Mouse (Mus musculus) heart, embryonic 11.5 days (tissue): ENCODE measurements around the gene Cbln4. TPM values are rescaled to one million over a fixed set of nuclear protein-coding genes. Genes with fewer than 3 reads are reported as not detected.

Source experiments
- ATAC-seq: fragments of 200-750 bp; cut with Nextera tagmentation; replicated peaks from 2 replicates; pipeline ENCODE4 v1.8.0; 2017; ENCODE audit warnings: moderate library complexity; ENCODE audit not compliant: insufficient number of reproducible peaks, low FRiP score, low TSS enrichment
- H3K27ac ChIP-seq: fragments of 300-500 bp; sonication (generic); 2 replicates; pipeline ENCODE4 v1.5.1; 2014; ENCODE audit warnings: mild to moderate bottlenecking, low read depth, low read length
- H3K27me3 ChIP-seq: fragments of 300-500 bp; sonication (generic); 2 replicates; pipeline ENCODE4 v1.6.1; 2014; ENCODE audit warnings: mild to moderate bottlenecking, low read length, mixed read lengths; ENCODE audit not compliant: control insufficient read depth, insufficient read depth
- H3K36me3 ChIP-seq: fragments of 300-500 bp; sonication (generic); 2 replicates; pipeline ENCODE4 v1.6.1; 2014; ENCODE audit warnings: mild to moderate bottlenecking, low read length, moderate library complexity, mixed read lengths; ENCODE audit not compliant: control insufficient read depth, insufficient read depth
- H3K4me1 ChIP-seq: fragments of 300-500 bp; sonication (generic); 2 replicates; pipeline ENCODE4 v1.6.1; 2014; ENCODE audit warnings: low read length; ENCODE audit not compliant: control insufficient read depth, insufficient read depth
- H3K4me2 ChIP-seq: fragments of 300-500 bp; sonication (generic); 2 replicates; pipeline ENCODE4 v1.6.1; 2014; ENCODE audit warnings: mild to moderate bottlenecking, moderate library complexity
- H3K4me3 ChIP-seq: fragments of 300-500 bp; sonication (generic); 2 replicates; pipeline ENCODE4 v1.5.1; 2014; ENCODE audit warnings: low read depth, low read length
- H3K9ac ChIP-seq: fragments of 300-500 bp; sonication (generic); 2 replicates; pipeline ENCODE4 v1.6.1; 2014; ENCODE audit warnings: mild to moderate bottlenecking, low read depth, low read length, moderate library complexity
- H3K9me3 ChIP-seq: fragments of 300-500 bp; sonication (generic); replicated peaks from 2 replicates; pipeline ENCODE4 v1.6.1; 2016; ENCODE audit warnings: low read length; ENCODE audit not compliant: control insufficient read depth
- WGBS: fragments of 180-500 bp; shearing (Covaris S2); extraction: QIAGEN DNeasy Blood & Tissue Kit; methylation state at CpG from one replicate; pipeline ENCODE4 v1.1.7; 2014; ENCODE audit not compliant: insufficient replicate concordance; 5-methylcytosine and 5-hydroxymethylcytosine counted together
- polyA plus RNA-seq: library from polyadenylated mRNA; unstranded; fragments of >200 nt; fragmentation: Nextera tagmentation; extraction: Ambion mirVana; gene quantifications from 2 replicates; pipeline ENCODE4 v1.2.1, GENCODE M21; 2014

Gene Cbln4
- polyA plus RNA-seq, 1 experiment from 2014 or later, result 0.54 TPM

DNA sequence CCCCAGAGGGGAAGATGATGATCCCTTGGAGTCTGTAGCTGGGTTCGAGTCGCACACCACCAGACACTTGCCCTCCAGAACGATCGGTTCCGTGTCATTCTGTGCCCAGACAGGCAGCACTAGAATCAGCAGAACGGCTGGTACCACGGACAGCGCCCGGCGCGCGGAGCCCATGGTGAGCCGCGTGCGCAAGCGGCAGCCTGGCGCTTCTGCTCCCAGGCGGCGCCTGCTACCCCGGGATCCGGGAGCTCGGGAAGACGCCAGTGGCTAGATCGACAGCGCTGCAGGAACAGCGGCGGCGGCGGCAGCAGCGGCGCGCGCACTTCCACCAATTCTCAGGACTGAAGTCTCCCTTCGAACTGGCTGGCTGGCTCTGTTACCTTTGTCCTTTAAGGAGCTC lies 1.1 kb downstream of the Cbln4 start:
- no peaks in the 10 kb centered on the region for H3K9me3 ChIP-seq
- no peaks in the 10 kb centered on the region for H3K36me3 ChIP-seq
- H3K9ac ChIP-seq, result no peak overlapping the region
- ATAC-seq, result no peak
- peaks cover 10% of the 10 kb centered on the region; the same call in 1 of the 2 replicates for H3K4me1 ChIP-seq
- H3K27me3 ChIP-seq, result peaks cover 37% of the 10 kb centered on the region
- H3K27ac ChIP-seq, result no peak overlapping the region
- H3K4me2 ChIP-seq, result peak overlapping the region; percentile 83
- peak overlapping the region; percentile 39 for H3K4me3 ChIP-seq
- WGBS, result under 1% methylated on average over 34 of the region's 34 CpGs

DNA sequence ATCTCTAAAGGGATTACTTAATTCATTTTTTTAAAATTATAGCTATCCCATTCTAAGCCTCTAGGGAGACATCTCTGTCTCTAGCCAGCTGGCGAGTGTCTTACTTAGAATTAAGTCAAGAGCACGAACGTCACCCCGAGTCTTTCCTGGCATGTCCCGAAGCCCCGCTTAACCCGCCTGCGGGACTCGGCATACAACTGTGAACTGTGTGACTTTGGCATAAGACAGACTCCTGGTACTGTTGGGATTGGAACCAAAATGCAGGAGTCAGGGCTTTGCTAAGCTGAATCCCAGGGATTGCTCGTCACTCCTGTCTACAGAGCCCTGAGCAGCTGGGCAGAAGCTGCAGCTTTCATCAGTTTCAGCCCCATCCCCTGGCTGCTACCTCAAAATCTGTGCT lies 2.4 kb downstream of the Cbln4 start:
- no peaks in the 10 kb centered on the region for H3K9me3 ChIP-seq
- no peak for ATAC-seq
- peaks cover 8% of the 10 kb centered on the region; the same call in 1 of the 2 replicates for H3K4me1 ChIP-seq
- H3K36me3 ChIP-seq, result no peaks in the 10 kb centered on the region
- no peak overlapping the region for H3K4me3 ChIP-seq
- no peak overlapping the region for H3K4me2 ChIP-seq
- no peak overlapping the region for H3K27ac ChIP-seq
- 59% methylated on average over 10 of the region's 10 CpGs for WGBS
- peaks cover 37% of the 10 kb centered on the region for H3K27me3 ChIP-seq
- H3K9ac ChIP-seq, result no peak overlapping the region

DNA sequence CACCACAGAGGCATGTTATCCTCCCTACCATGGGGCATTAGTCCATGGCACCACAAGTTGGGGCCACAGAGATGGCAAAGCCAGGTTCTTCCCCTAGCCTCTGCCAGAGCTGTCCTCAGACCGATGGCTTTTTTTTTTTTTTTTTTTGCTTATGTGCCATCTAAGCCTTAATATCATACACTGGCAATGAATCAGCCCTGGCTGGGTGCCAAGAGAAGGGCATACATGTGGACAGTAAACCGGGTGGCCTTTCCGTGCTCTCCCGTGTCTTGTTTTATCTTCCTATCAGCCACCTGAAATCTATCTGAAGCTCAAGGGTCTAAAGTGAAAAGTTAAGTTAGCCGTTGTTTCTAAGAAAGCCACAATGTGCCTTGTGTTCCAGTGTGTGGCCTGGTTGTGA lies 3.7 kb downstream of the Cbln4 start:
- WGBS, result 85% methylated on average over 5 of the region's 5 CpGs
- Histone ChIP-seq H3K27ac (no peak overlapping the region), H3K4me3 (no peak overlapping the region), H3K9ac (no peak overlapping the region), H3K36me3 (no peaks in the 10 kb centered on the region), H3K9me3 (no peaks in the 10 kb centered on the region), H3K4me1 (peaks cover 6% of the 10 kb centered on the region; the same call in 1 of the 2 replicates), H3K27me3 (peaks cover 37% of the 10 kb centered on the region), H3K4me2 (no peak overlapping the region)
- no peak for ATAC-seq

DNA sequence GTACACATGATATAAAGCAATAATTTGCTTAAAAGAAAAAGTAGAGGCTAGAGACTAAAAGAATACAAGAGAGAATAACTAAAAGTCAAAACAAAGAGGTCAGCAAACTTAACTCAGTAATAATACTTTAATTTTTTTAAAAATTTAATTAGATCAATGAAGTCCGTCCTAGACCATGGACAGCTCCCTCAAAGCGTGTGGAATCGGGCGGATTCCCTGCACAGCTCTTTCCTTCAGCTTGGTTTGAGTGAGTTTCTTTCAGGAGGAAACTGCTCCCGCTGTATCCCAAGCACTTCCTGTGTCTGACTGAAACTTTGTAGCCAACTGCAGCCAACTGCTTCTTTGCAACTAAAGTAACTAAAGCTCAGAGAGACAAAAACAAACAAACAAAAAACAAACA lies 9.0 kb downstream of the Cbln4 start:
- Histone ChIP-seq H3K9me3 (no peaks in the 10 kb centered on the region), H3K27me3 (no peaks in the 10 kb centered on the region; the same call in 1 of the 2 replicates), H3K4me3 (no peak overlapping the region), H3K27ac (no peak overlapping the region), H3K9ac (no peak overlapping the region), H3K36me3 (no peaks in the 10 kb centered on the region), H3K4me2 (no peak overlapping the region), H3K4me1 (no peaks in the 10 kb centered on the region)
- no peak for ATAC-seq
- WGBS, result 22% methylated on average over 5 of the region's 5 CpGs

DNA sequence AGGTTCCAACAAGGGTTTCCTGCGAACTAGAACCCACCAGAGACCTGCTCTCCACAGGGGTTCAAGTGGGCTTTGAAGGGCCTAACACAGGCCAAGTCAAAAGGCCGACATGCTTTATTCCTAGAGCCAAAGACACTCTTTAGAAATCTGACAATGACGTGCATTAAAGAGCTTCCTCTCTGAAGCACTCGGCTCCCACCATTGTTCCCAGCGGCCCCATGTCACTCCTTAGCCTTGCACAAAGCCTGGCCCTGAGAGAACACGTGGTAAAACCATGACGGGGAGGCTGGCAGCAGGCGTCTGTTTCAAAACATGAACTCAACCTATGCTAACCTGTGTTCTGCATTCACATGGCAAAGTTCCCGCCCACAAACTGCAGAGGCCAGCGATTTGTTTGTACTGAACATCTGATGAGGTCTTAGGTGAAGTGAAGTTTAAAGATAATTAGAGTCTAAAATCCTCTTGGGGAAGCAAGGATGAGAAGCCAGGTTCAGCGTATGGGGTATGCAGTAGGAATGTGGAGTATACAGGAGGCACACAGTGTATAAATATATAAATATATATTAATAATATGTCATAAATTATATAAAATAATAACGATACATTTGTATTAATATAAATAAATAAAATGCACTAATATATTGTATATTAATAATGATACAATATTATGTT lies 17.7 kb downstream of the Cbln4 start:
- no peak overlapping the region for H3K4me2 ChIP-seq
- H3K27ac ChIP-seq, result no peak overlapping the region
- no peak overlapping the region for H3K9ac ChIP-seq
- H3K4me3 ChIP-seq, result no peak overlapping the region
- no peak for ATAC-seq
- 73% methylated on average over 12 of the region's 12 CpGs for WGBS
- H3K9me3 ChIP-seq, result no peaks in the 10 kb centered on the region
- H3K27me3 ChIP-seq, result no peaks in the 10 kb centered on the region
- H3K36me3 ChIP-seq, result no peaks in the 10 kb centered on the region
- no peaks in the 10 kb centered on the region for H3K4me1 ChIP-seq

DNA sequence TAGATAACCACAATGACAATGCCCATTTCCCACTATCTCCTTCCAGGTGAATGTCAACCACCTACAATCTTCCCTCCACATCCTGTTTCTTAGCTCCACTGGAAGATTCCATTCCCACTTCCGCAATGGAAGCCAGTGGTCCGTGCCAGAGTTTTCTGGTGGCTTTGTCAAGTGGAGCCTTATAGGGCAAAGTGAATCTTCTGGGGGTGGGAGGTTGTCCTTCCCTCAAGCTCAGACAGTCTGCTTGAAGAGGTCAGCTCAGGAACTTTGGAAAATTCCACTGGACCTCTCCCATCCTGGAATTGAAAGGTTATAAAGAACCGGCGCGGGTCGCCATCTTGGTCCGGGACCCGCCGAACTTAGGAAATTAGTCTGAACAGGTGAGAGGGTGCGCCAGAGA lies 36.5 kb downstream of the Cbln4 start:
- ATAC-seq, result no peak
- no peaks in the 10 kb centered on the region for H3K4me1 ChIP-seq
- no peak overlapping the region for H3K4me2 ChIP-seq
- no peaks in the 10 kb centered on the region for H3K27me3 ChIP-seq
- 91% methylated on average over 10 of the region's 10 CpGs for WGBS
- H3K4me3 ChIP-seq, result no peak overlapping the region
- H3K9me3 ChIP-seq, result no peaks in the 10 kb centered on the region
- no peak overlapping the region for H3K27ac ChIP-seq
- H3K9ac ChIP-seq, result no peak overlapping the region
- H3K36me3 ChIP-seq, result no peaks in the 10 kb centered on the region

DNA sequence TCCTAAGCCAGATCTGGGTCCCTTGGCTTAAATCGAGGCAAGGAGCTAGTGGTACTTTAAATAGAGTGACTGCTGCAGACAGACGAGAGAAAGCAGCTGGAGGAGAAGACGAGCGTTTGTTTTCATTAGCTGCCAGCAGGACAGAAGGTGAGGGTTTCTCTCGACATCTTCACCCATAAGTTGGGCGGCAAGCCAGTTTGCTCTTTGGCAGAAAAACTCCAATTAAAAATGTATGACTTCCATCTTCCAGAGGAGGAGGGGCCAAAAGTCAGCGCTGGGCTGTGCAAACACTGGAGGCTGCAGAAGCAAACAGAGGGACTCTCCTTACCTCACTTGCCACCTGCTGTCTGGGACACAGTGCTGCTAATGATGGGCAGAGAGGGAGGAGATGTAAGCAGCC lies 37.3 kb downstream of the Cbln4 start:
- Histone ChIP-seq H3K4me3 (no peak overlapping the region), H3K9me3 (no peaks in the 10 kb centered on the region), H3K4me1 (no peaks in the 10 kb centered on the region), H3K27ac (no peak overlapping the region), H3K27me3 (no peaks in the 10 kb centered on the region), H3K36me3 (no peaks in the 10 kb centered on the region), H3K9ac (no peak overlapping the region), H3K4me2 (no peak overlapping the region)
- ATAC-seq, result no peak
- WGBS, result 32% methylated on average over 7 of the region's 7 CpGs

DNA sequence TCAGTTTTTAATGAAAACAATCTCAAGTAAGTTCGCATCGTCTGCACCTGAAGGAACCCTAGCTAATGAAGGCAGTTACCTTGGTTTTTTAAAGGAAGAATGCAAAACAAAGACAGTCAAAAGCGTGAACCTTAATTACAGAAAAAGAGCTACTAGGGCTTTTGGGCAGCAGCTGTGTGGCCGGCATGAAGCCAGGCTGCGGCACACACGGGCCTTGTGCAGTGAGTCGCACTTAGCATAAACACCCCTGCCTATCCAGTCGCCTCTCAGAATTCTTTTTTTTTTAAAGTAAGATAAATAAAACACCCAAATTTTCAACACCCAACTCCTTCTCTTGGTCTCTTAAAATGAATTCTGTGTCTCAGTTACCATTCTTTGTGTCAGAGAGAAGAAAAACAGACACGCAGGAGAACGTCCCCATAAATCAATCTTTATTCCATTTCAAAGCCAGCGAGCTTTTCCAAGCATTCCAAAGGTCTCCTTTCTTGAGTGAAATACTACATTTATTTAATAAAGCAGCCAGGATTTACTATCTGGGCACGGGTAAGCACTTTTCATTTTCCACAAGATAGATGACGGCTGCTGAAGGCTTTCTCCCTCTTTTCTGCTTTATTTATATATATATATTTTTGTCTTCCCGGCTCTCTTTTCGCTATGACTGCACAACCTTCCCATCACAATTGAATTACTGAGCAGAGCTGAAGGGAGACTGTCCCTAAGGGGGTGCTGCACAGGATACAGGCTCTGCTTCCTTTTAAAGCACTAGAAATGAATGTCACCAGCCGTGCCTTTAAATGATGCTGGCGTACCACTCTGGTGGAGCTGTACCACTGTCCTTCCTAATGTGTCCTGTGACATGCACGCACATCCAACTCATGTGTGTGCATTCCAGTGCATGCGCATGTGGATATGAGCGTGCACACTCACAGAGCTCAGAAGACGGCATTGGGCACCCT lies 39.0 kb downstream of the Cbln4 start:
- Histone ChIP-seq H3K4me2 (no peak overlapping the region), H3K9ac (no peak overlapping the region), H3K9me3 (no peaks in the 10 kb centered on the region), H3K4me3 (no peak overlapping the region), H3K27me3 (no peaks in the 10 kb centered on the region), H3K36me3 (no peaks in the 10 kb centered on the region), H3K4me1 (no peaks in the 10 kb centered on the region), H3K27ac (no peak overlapping the region)
- 68% methylated on average over 21 of the region's 21 CpGs for WGBS
- ATAC-seq, result no peak
